Mouse (Mus musculus) CD8-positive naive resting alpha-beta T cell, adult 2 months (primary cell): ENCODE measurements around the gene Rdm1.

Source experiments
- DNase-seq, 2 experiments: peaks; one replicate each; pipeline ENCODE4 v3.0.0; 2022; ENCODE audit warnings: low read depth in 2 of 2, low spot score in 2 of 2

Gene Rdm1

GRCm38 (mm10) chr11:101680634-101681325 is 53.8 kb downstream of the Rdm1 start:
- DNase-seq = no peak

- no peak for DNase-seq
Measured at GRCm38 (mm10) chr11:101681968-101682367, 55.0 kb downstream of the Rdm1 start.

- DNase-seq = no peak
Measured at GRCm38 (mm10) chr11:101682410-101682960, 55.5 kb downstream of the Rdm1 start.
